19 mouse cellular contexts compared by ENCODE assay signal in genomic region chr9:96701891-96702290, GRCm38 (mm10). TPM values are rescaled to one million over a fixed set of nuclear protein-coding genes. Genes with fewer than 3 reads are reported as not detected.
DNase-seq lines count a peak whose midpoint lies in the region; ATAC-seq and TF ChIP-seq lines count a peak whose summit lies in the region.
"Had no signal": no experiment of that assay in that cellular context is flagged by ENCODE, and none has a peak within 500 bp of the region (broad histone marks: within the 10 kb centered on the region; RNA-seq: fewer than 3 reads in every experiment).

No protein-coding gene starts in this region.

- peak; percentile 79 for ATAC-seq in embryonic facial prominence, embryonic 15.5 days (ENCODE audit: insufficient number of reproducible peaks, low FRiP score, low TSS enrichment, low read depth)
- no peak for ATAC-seq in forebrain, embryonic 13.5 days
- ATAC-seq: activated CD4-positive, CD25-positive, alpha-beta regulatory T cell, adult 4 months; forebrain, postnatal 0 days had no signal

- TF ChIP-seq CTCF in gastrocnemius, adult 2 months (IDR thresholded peaks at IDR 0.05) = no peak

- no peak overlapping the region for H3K9ac ChIP-seq in embryonic facial prominence, embryonic 15.5 days
- no peak overlapping the region for H3K9ac ChIP-seq in forebrain, embryonic 13.5 days
- H3K9ac ChIP-seq: forebrain, postnatal 0 days; heart, embryonic 13.5 days; lung, embryonic 15.5 days had no signal

- WGBS in embryonic facial prominence, embryonic 15.5 days = 74% methylated on average over 10 of the region's 10 CpGs
- WGBS in forebrain, embryonic 13.5 days = 88% methylated on average over 10 of the region's 10 CpGs

- peak; percentile 46 for DNase-seq in gastrocnemius, adult 2 months
- no peak for DNase-seq in gastrocnemius, postnatal 4 days (ENCODE audit: low spot score in 2 of 2)
- DNase-seq in 3134 (ENCODE audit: extremely low read depth, insufficient read length, low spot score) (peak; percentile 87), 416B (ENCODE audit: low read depth) (peak; percentile 54)
- DNase-seq in spleen, adult 12 weeks (ENCODE audit: low spot score) = no peak
- DNase-seq: forebrain, postnatal 0 days; gastrocnemius, postnatal 10 days; heart, postnatal 4 days; thymus, postnatal 36 days had no signal

- peaks cover 14% of the 10 kb centered on the region; the same call in 1 of the 2 replicates for H3K4me1 ChIP-seq in embryonic facial prominence, embryonic 15.5 days
- peaks cover 8% of the 10 kb centered on the region for H3K4me1 ChIP-seq in forebrain, embryonic 13.5 days

- H3K27ac ChIP-seq in gastrocnemius, adult 2 months = peak overlapping the region; percentile 52; the same call in 1 of the 2 replicates
- H3K27ac ChIP-seq in embryonic facial prominence, embryonic 15.5 days (replicated peaks) = no peak overlapping the region
- no peak overlapping the region for H3K27ac ChIP-seq in forebrain, embryonic 13.5 days
- H3K27ac ChIP-seq: heart, embryonic 13.5 days; kidney, postnatal 0 days; lung, embryonic 15.5 days; midbrain, embryonic 10.5 days; stomach, postnatal 0 days had no signal

- intact Hi-C loops in gastrocnemius, adult 2 months (cut with DNase I) = no loop called here

- no peak overlapping the region for H3K4me3 ChIP-seq in gastrocnemius, adult 2 months
- H3K4me3 ChIP-seq in embryonic facial prominence, embryonic 15.5 days (replicated peaks) = no peak overlapping the region
- H3K4me3 ChIP-seq in forebrain, embryonic 13.5 days = no peak overlapping the region
- H3K4me3 ChIP-seq: heart, embryonic 13.5 days; lung, embryonic 15.5 days; midbrain, embryonic 10.5 days had no signal

- H3K27me3 ChIP-seq in embryonic facial prominence, embryonic 15.5 days = no peaks in the 10 kb centered on the region
- no peaks in the 10 kb centered on the region for H3K27me3 ChIP-seq in forebrain, embryonic 13.5 days
- H3K27me3 ChIP-seq: CH12.LX; heart, embryonic 13.5 days; lung, embryonic 15.5 days had no signal

- peaks cover 13% of the 10 kb centered on the region; the same call in 1 of the 2 replicates for H3K36me3 ChIP-seq in embryonic facial prominence, embryonic 15.5 days
- peaks cover 19% of the 10 kb centered on the region for H3K36me3 ChIP-seq in forebrain, embryonic 13.5 days (ENCODE audit: poor library complexity, severe bottlenecking)

- no peak overlapping the region for H3K4me2 ChIP-seq in embryonic facial prominence, embryonic 15.5 days (replicated peaks)
- H3K4me2 ChIP-seq in forebrain, embryonic 13.5 days = no peak overlapping the region
- H3K4me2 ChIP-seq: heart, embryonic 13.5 days; liver, embryonic 11.5 days; lung, embryonic 15.5 days had no signal

- H3K9me3 ChIP-seq in embryonic facial prominence, embryonic 15.5 days (replicated peaks) = no peaks in the 10 kb centered on the region
- H3K9me3 ChIP-seq in forebrain, embryonic 13.5 days (replicated peaks) = 0 out of 2 replicates have a peak, but pooled peaks cover 9% of the 10 kb centered on the region
- H3K9me3 ChIP-seq: lung, embryonic 15.5 days had no signal

RNA-seq across cellular contexts. Expression of gene Zbtb38, which starts 50.7 kb away (rescaled TPM):
- 10 to 100 TPM; 22.9 to 33.8 TPM for total RNA-seq in gastrocnemius, adult 2 months (2021)
- total RNA-seq in gastrocnemius, postnatal 4 days (2021) = 10 to 100 TPM; 15.9 to 20.1 TPM
- polyA plus RNA-seq in embryonic facial prominence, embryonic 15.5 days (2015; fragmentation: Nextera tagmentation; extraction: Ambion mirVana) = 21.2 and 22.1 TPM in 2 replicates
- polyA plus RNA-seq in forebrain, embryonic 13.5 days (2015; fragmentation: Nextera tagmentation; extraction: Ambion mirVana) = 30.5 and 30.8 TPM in 2 replicates

Comparison
In these comparisons a context has a peak if more than half of its experiments do, and no peak if none do; other contexts are left out.
1. DNase-seq: peak in gastrocnemius, adult 2 months (single experiment), 3134 (single experiment) and 416B (single experiment); none in gastrocnemius, postnatal 4 days (0 of 2) and spleen, adult 12 weeks (single experiment).